Mouse (Mus musculus) ES-Bruce4 (cell line): ENCODE measurements around the gene Onecut1.

Experiments
- CTCF ChIP-seq: IDR thresholded peaks from one replicate; pipeline ENCODE4 v1.8.1; 2011; ENCODE audit warnings: low read depth, low read length
- EP300 ChIP-seq: IDR thresholded peaks from 2 replicates; pipeline ENCODE4 v1.6.1; 2011; ENCODE audit warnings: low read depth, low read length; ENCODE audit not compliant: insufficient read depth
- POLR2A ChIP-seq: IDR thresholded peaks from one replicate; pipeline ENCODE4 v1.8.1; 2011; ENCODE audit warnings: low read length; ENCODE audit not compliant: insufficient read depth

GRCm38 (mm10) chr9:74923291-74923977 is 61.7 kb downstream of the Onecut1 start:
- TF ChIP-seq CTCF: no peak
- TF ChIP-seq POLR2A: no peak
- no peak for TF ChIP-seq EP300
